Comparison of ENCODE assay signal across 8 mouse cellular contexts in genomic region chr1:87880326-87880627, GRCm38 (mm10). TPM values are rescaled to one million over a fixed set of nuclear protein-coding genes. Genes with fewer than 3 reads are reported as not detected.
DNase-seq lines count a peak whose midpoint lies in the region; ATAC-seq and TF ChIP-seq lines count a peak whose summit lies in the region.

No protein-coding gene starts in this region.

- no peak for DNase-seq in gastrocnemius, adult 2 months
- no peak for DNase-seq in gastrocnemius, adult 18-20 months (ENCODE audit: low spot score)
- DNase-seq in kidney, adult 9 months = no peak
- no peak for DNase-seq in embryonic facial prominence, embryonic 14.5 days (ENCODE audit: low spot score)
- DNase-seq in lung, postnatal 10 days = peak; percentile 41
- DNase-seq in midbrain, embryonic 14.5 days = no peak
- no peak for DNase-seq in thymus, postnatal 14 days

- no peak for TF ChIP-seq CTCF in gastrocnemius, adult 2 months (IDR thresholded peaks at IDR 0.05)

- intact Hi-C loops in gastrocnemius, adult 2 months (cut with DNase I) = no loop called here

- no peak for ATAC-seq in kidney, embryonic 15.5 days (replicated peaks; ENCODE audit: low FRiP score)
- no peak for ATAC-seq in embryonic facial prominence, embryonic 14.5 days (ENCODE audit: low read depth)
- ATAC-seq in midbrain, embryonic 14.5 days (ENCODE audit: low FRiP score, low TSS enrichment) = no peak

- peaks cover 40% of the 10 kb centered on the region for H3K4me1 ChIP-seq in kidney, embryonic 15.5 days
- H3K4me1 ChIP-seq in embryonic facial prominence, embryonic 14.5 days (ENCODE audit: control insufficient read depth, insufficient read depth, low read length) = peaks cover 36% of the 10 kb centered on the region
- peaks cover 6% of the 10 kb centered on the region; the same call in 1 of the 2 replicates for H3K4me1 ChIP-seq in midbrain, embryonic 14.5 days (ENCODE audit: control insufficient read depth, insufficient read depth, low read length)

- H3K27me3 ChIP-seq in kidney, embryonic 15.5 days = no peaks in the 10 kb centered on the region
- H3K27me3 ChIP-seq in embryonic facial prominence, embryonic 14.5 days (replicated peaks; ENCODE audit: control insufficient read depth, insufficient read depth, low read length) = no peaks in the 10 kb centered on the region
- no peaks in the 10 kb centered on the region for H3K27me3 ChIP-seq in midbrain, embryonic 14.5 days (ENCODE audit: control insufficient read depth, insufficient read depth, low read length)

- H3K9me3 ChIP-seq in kidney, embryonic 15.5 days (replicated peaks) = no peaks in the 10 kb centered on the region
- no peaks in the 10 kb centered on the region for H3K9me3 ChIP-seq in embryonic facial prominence, embryonic 14.5 days (ENCODE audit: control insufficient read depth, low read length)
- H3K9me3 ChIP-seq in midbrain, embryonic 14.5 days (ENCODE audit: control insufficient read depth, low read length) = no peaks in the 10 kb centered on the region

- no peak overlapping the region for H3K9ac ChIP-seq in kidney, embryonic 15.5 days
- no peak overlapping the region for H3K9ac ChIP-seq in embryonic facial prominence, embryonic 14.5 days (ENCODE audit: low read depth, low read length)
- no peak overlapping the region for H3K9ac ChIP-seq in midbrain, embryonic 14.5 days (replicated peaks; ENCODE audit: low read length)

- peak overlapping the region; percentile 80 for H3K27ac ChIP-seq in gastrocnemius, adult 2 months
- peak overlapping the region; percentile 89 for H3K27ac ChIP-seq in kidney, embryonic 15.5 days
- peak overlapping the region; percentile 69 for H3K27ac ChIP-seq in embryonic facial prominence, embryonic 14.5 days (replicated peaks; ENCODE audit: low read depth, low read length)
- no peak overlapping the region for H3K27ac ChIP-seq in midbrain, embryonic 14.5 days (replicated peaks; ENCODE audit: low read depth, low read length)

- peaks cover 36% of the 10 kb centered on the region for H3K36me3 ChIP-seq in kidney, embryonic 15.5 days
- peaks cover 23% of the 10 kb centered on the region for H3K36me3 ChIP-seq in embryonic facial prominence, embryonic 14.5 days (ENCODE audit: control insufficient read depth, insufficient read depth, low read length)
- H3K36me3 ChIP-seq in midbrain, embryonic 14.5 days (ENCODE audit: control insufficient read depth, insufficient read depth, low read length) = 0 out of 2 replicates have a peak, but pooled peaks cover 11% of the 10 kb centered on the region

- H3K4me2 ChIP-seq in kidney, embryonic 15.5 days = no peak overlapping the region
- no peak overlapping the region; the same call in 1 of the 2 replicates for H3K4me2 ChIP-seq in embryonic facial prominence, embryonic 14.5 days (ENCODE audit: low read depth, low read length)
- no peak overlapping the region for H3K4me2 ChIP-seq in midbrain, embryonic 14.5 days (ENCODE audit: low read length)

- WGBS in kidney, embryonic 15.5 days = 82% methylated on average over 6 of the region's 6 CpGs
- 83% methylated on average over 6 of the region's 6 CpGs for WGBS in embryonic facial prominence, embryonic 14.5 days
- 90% methylated on average over 6 of the region's 6 CpGs for WGBS in midbrain, embryonic 14.5 days

- peak overlapping the region; percentile 7; the same call in 1 of the 2 replicates for H3K4me3 ChIP-seq in gastrocnemius, adult 2 months
- no peak overlapping the region for H3K4me3 ChIP-seq in kidney, embryonic 15.5 days (replicated peaks)
- no peak overlapping the region for H3K4me3 ChIP-seq in embryonic facial prominence, embryonic 14.5 days (ENCODE audit: low read depth, low read length)
- H3K4me3 ChIP-seq in midbrain, embryonic 14.5 days (replicated peaks; ENCODE audit: low read depth, low read length) = no peak overlapping the region

RNA-seq across cellular contexts. Expression of gene Dgkd, which starts 27.2 kb away (rescaled TPM):
- total RNA-seq in gastrocnemius, adult 2 months (2021) = 10 to 100 TPM; 31.3 to 32.9 TPM
- total RNA-seq in gastrocnemius, adult 18-20 months (2021) = 10 to 100 TPM; 27.8 to 29.2 TPM
- 30.0 and 33.6 TPM in 2 replicates for polyA plus RNA-seq in kidney, embryonic 15.5 days (2015; fragmentation: Nextera tagmentation; extraction: Ambion mirVana)
- polyA plus RNA-seq in embryonic facial prominence, embryonic 14.5 days (2014; fragmentation: Nextera tagmentation; extraction: Ambion mirVana) = 31.7 and 34.1 TPM in 2 replicates
- 48.0 and 50.2 TPM in 2 replicates for polyA plus RNA-seq in midbrain, embryonic 14.5 days (2014; fragmentation: Nextera tagmentation; extraction: Ambion mirVana)
